Mouse (Mus musculus): ENCODE data around the gene Lgmn.

DNA sequence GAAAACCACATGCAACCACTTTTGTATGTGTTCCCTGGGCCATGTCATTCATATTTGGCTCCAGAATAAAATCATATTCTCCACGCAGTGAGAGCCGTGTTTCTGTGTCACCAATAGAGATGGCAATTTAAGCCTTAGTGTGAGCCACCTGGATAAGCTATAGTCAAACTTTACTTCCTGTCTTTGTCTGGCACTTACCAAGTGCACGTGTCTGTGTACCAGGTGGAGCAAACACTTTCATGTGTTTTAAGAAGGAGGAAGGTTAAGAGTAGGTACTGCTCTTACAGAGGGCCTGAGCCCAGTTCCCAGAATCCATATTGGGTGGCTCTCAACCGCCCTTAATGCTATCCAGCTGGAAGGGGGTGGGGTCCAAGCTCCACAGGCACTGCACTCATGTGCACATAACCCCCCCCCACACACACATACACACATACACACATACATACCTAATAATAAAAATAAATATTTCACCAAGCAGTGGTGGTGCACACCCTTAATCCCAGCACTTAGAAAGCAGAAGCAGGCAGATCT, 14.5 kb downstream of the Lgmn start:
- TF ChIP-seq CTCF (IDR thresholded peaks at IDR 0.05; ENCODE audit: extremely low read depth, insufficient read depth, low read length) (no peak), POLR2A (IDR thresholded peaks at IDR 0.05; ENCODE audit: extremely low read depth, insufficient read depth, low read length) (no peak)

Measured in cortical plate, adult 2 months (tissue).